Mouse (Mus musculus) brain, embryonic 14.5 days (tissue): ENCODE data around the gene Abca5.

Experiments used
- CTCF ChIP-seq: fragments of 200-500 bp; IDR thresholded peaks from 2 replicates; pipeline ENCODE4 v1.5.1; 2012; ENCODE audit warnings: inconsistent platforms, mild to moderate bottlenecking, moderate library complexity, borderline replicate concordance; ENCODE audit not compliant: insufficient read depth, insufficient read length; ENCODE audit errors: extremely low read depth
- POLR2A ChIP-seq: fragments of 200-500 bp; IDR thresholded peaks from 2 replicates; pipeline ENCODE4 v1.6.1; 2012; ENCODE audit warnings: mild to moderate bottlenecking, inconsistent platforms, borderline replicate concordance; ENCODE audit not compliant: poor library complexity, insufficient read depth, insufficient read length, severe bottlenecking; ENCODE audit errors: extremely low read depth

- TF ChIP-seq CTCF (no peak), POLR2A (no peak)
These were observed 34.3 kb upstream of the Abca5 start for GRCm38 (mm10) chr11:110371827-110372226.
